Mouse (Mus musculus): Measurements from ENCODE around the gene Tmem59. TPM values are rescaled to one million over a fixed set of nuclear protein-coding genes. Genes with fewer than 3 reads are reported as not detected.
A peak's percentile ranks its signal among the peaks of the same experiment; 100 is the strongest.

Gene Tmem59
- polyA plus RNA-seq, 1 experiment from 2014 or later = 321 TPM

- Histone ChIP-seq H3K9me3 (ENCODE audit: low read depth, low read length) (no peaks in the 10 kb centered on the region), H3K4me2 (no peak overlapping the region), H3K9ac (no peak overlapping the region), H3K27ac (ENCODE audit: low read depth) (no peak overlapping the region), H3K4me1 (ENCODE audit: insufficient read depth) (no peaks in the 10 kb centered on the region), H3K27me3 (ENCODE audit: insufficient read depth, low read length) (no peaks in the 10 kb centered on the region), H3K36me3 (ENCODE audit: insufficient read depth) (peaks cover 86% of the 10 kb centered on the region), H3K4me3 (ENCODE audit: low read depth, low read length) (no peak overlapping the region)
- DNase-seq (no peak), ATAC-seq (ENCODE audit: insufficient read depth) (no peak)
- WGBS = 95% methylated on average over 3 of the region's 3 CpGs
- TF ChIP-seq CTCF (IDR thresholded peaks at IDR 0.05; ENCODE audit: low read depth) = no peak
Measured at GRCm38 (mm10) chr4:107193841-107194240, 15.6 kb downstream of the Tmem59 start.

- Histone ChIP-seq H3K9ac (no peak overlapping the region), H3K4me1 (ENCODE audit: insufficient read depth) (no peaks in the 10 kb centered on the region), H3K9me3 (ENCODE audit: low read depth, low read length) (no peaks in the 10 kb centered on the region), H3K4me3 (ENCODE audit: low read depth, low read length) (no peak overlapping the region), H3K36me3 (ENCODE audit: insufficient read depth) (peaks cover 87% of the 10 kb centered on the region), H3K27me3 (ENCODE audit: insufficient read depth, low read length) (no peaks in the 10 kb centered on the region), H3K4me2 (no peak overlapping the region), H3K27ac (ENCODE audit: low read depth) (no peak overlapping the region)
- ATAC-seq (ENCODE audit: insufficient read depth) (no peak), DNase-seq (no peak)
- TF ChIP-seq CTCF (IDR thresholded peaks at IDR 0.05; ENCODE audit: low read depth) = no peak
- 96% methylated on average over 2 of the region's 2 CpGs for WGBS
Measured at GRCm38 (mm10) chr4:107196454-107196853, 18.3 kb downstream of the Tmem59 start.

GRCm38 (mm10) chr4:107198072-107198471, 19.9 kb downstream of the Tmem59 start:
- Histone ChIP-seq H3K9ac (no peak overlapping the region), H3K4me1 (ENCODE audit: insufficient read depth) (no peaks in the 10 kb centered on the region), H3K27me3 (ENCODE audit: insufficient read depth, low read length) (no peaks in the 10 kb centered on the region), H3K4me3 (ENCODE audit: low read depth, low read length) (no peak overlapping the region), H3K9me3 (ENCODE audit: low read depth, low read length) (no peaks in the 10 kb centered on the region), H3K27ac (ENCODE audit: low read depth) (no peak overlapping the region), H3K36me3 (ENCODE audit: insufficient read depth) (peaks cover 90% of the 10 kb centered on the region), H3K4me2 (no peak overlapping the region)
- DNase-seq = no peak
- TF ChIP-seq CTCF (IDR thresholded peaks at IDR 0.05; ENCODE audit: low read depth) = no peak
- 89% methylated on average over 5 of the region's 5 CpGs for WGBS
- no peak for ATAC-seq (ENCODE audit: insufficient read depth)

- ATAC-seq (ENCODE audit: insufficient read depth) (no peak), DNase-seq (no peak)
- H3K4me3 ChIP-seq (ENCODE audit: low read depth, low read length) = no peak overlapping the region
- H3K4me1 ChIP-seq (ENCODE audit: insufficient read depth) = no peaks in the 10 kb centered on the region
- no peak overlapping the region for H3K4me2 ChIP-seq
- H3K27ac ChIP-seq (ENCODE audit: low read depth) = no peak overlapping the region
- H3K36me3 ChIP-seq (ENCODE audit: insufficient read depth) = peaks cover 78% of the 10 kb centered on the region
- H3K27me3 ChIP-seq (ENCODE audit: insufficient read depth, low read length) = no peaks in the 10 kb centered on the region
- H3K9me3 ChIP-seq (ENCODE audit: low read depth, low read length) = no peaks in the 10 kb centered on the region
- 95% methylated on average over 3 of the region's 3 CpGs for WGBS
- no peak overlapping the region for H3K9ac ChIP-seq
- TF ChIP-seq CTCF (IDR thresholded peaks at IDR 0.05; ENCODE audit: low read depth) = no peak
Measured at GRCm38 (mm10) chr4:107201779-107202178, 23.6 kb downstream of the Tmem59 start.

GRCm38 (mm10) chr4:107203001-107203400, 24.8 kb downstream of the Tmem59 start:
- ATAC-seq (ENCODE audit: insufficient read depth) = no peak

GRCm38 (mm10) chr4:107207016-107207415, 28.8 kb downstream of the Tmem59 start:
- Histone ChIP-seq H3K4me2 (no peak overlapping the region), H3K9ac (no peak overlapping the region), H3K4me1 (ENCODE audit: insufficient read depth) (no peaks in the 10 kb centered on the region), H3K9me3 (ENCODE audit: low read depth, low read length) (no peaks in the 10 kb centered on the region), H3K36me3 (ENCODE audit: insufficient read depth) (peaks cover 31% of the 10 kb centered on the region), H3K4me3 (ENCODE audit: low read depth, low read length) (no peak overlapping the region), H3K27ac (ENCODE audit: low read depth) (no peak overlapping the region), H3K27me3 (ENCODE audit: insufficient read depth, low read length) (no peaks in the 10 kb centered on the region)
- TF ChIP-seq CTCF (IDR thresholded peaks at IDR 0.05; ENCODE audit: low read depth) = no peak
- DNase-seq = no peak
- ATAC-seq (ENCODE audit: insufficient read depth) = no peak
- 92% methylated on average over 2 of the region's 2 CpGs for WGBS

More at GRCm38 (mm10) chr4:107203001-107203400, 24.8 kb downstream of the Tmem59 start:
- H3K9ac ChIP-seq = no peak overlapping the region
- no peaks in the 10 kb centered on the region for H3K27me3 ChIP-seq (ENCODE audit: insufficient read depth, low read length)
- no peak for TF ChIP-seq CTCF (IDR thresholded peaks at IDR 0.05; ENCODE audit: low read depth)
- H3K4me3 ChIP-seq (ENCODE audit: low read depth, low read length) = no peak overlapping the region
- H3K9me3 ChIP-seq (ENCODE audit: low read depth, low read length) = no peaks in the 10 kb centered on the region
- peaks cover 68% of the 10 kb centered on the region for H3K36me3 ChIP-seq (ENCODE audit: insufficient read depth)
- no peaks in the 10 kb centered on the region for H3K4me1 ChIP-seq (ENCODE audit: insufficient read depth)
- H3K4me2 ChIP-seq = no peak overlapping the region
- no peak overlapping the region for H3K27ac ChIP-seq (ENCODE audit: low read depth)
- WGBS = 76% methylated on average over 7 of the region's 7 CpGs
- DNase-seq = no peak

- Histone ChIP-seq H3K4me2 (no peak within 1 kb of the TSS), H3K36me3 (ENCODE audit: insufficient read depth) (0 out of 2 replicates have a peak, but pooled peaks cover 12% of the 10 kb centered on the region), H3K4me3 (ENCODE audit: low read depth, low read length) (no peak within 1 kb of the TSS), H3K4me1 (ENCODE audit: insufficient read depth) (no peaks in the 10 kb centered on the region), H3K27ac (ENCODE audit: low read depth) (peak within 1 kb of the TSS; percentile 74; the same call in 1 of the 2 replicates), H3K9me3 (ENCODE audit: low read depth, low read length) (no peaks in the 10 kb centered on the region), H3K27me3 (ENCODE audit: insufficient read depth, low read length) (no peaks in the 10 kb centered on the region), H3K9ac (no peak within 1 kb of the TSS)
- no peak for ATAC-seq (ENCODE audit: insufficient read depth)
- TF ChIP-seq CTCF (IDR thresholded peaks at IDR 0.05; ENCODE audit: low read depth) = no peak
- 88% methylated on average over 3 of the region's 3 CpGs for WGBS
- no peak for DNase-seq
Measured at GRCm38 (mm10) chr4:107208880-107209279, 30.7 kb downstream of the Tmem59 start, which contains the start of gene Ldlrad1. TSS of gene Ldlrad1 (plus strand) at chr4:107209180.

Measured in lung, embryonic 14.5 days (tissue).